Mouse (Mus musculus) MEL (cell line): Measurements from ENCODE around the gene Tspan3.

Source experiments
- CHD2 ChIP-seq: IDR thresholded peaks from 2 replicates; pipeline ENCODE4 v1.6.1; 2011; ENCODE audit warnings: low read length, improper control_type of control experiment
- CTCF ChIP-seq, 3 experiments: IDR thresholded peaks in 2 of 3; conservative IDR thresholded peaks in 1 of 3; 2 replicates each; pipeline ENCODE4 v1.5.1; 2011 to 2012; ENCODE audit warnings: low read length in 3 of 3, low read depth in 2 of 3, mild to moderate bottlenecking in 2 of 3, improper control_type of control experiment in 1 of 3, inconsistent platforms in 1 of 3, mixed read lengths in 1 of 3, moderate library complexity in 1 of 3; ENCODE audit not compliant: control insufficient read depth in 1 of 3, insufficient read depth in 1 of 3, poor library complexity in 1 of 3, severe bottlenecking in 1 of 3
- GABPA ChIP-seq: IDR thresholded peaks from 2 replicates; pipeline ENCODE4 v1.6.1; 2012; ENCODE audit warnings: low read depth, mild to moderate bottlenecking, inconsistent platforms, low read length, improper control_type of control experiment, moderate library complexity
- MXI1 ChIP-seq: IDR thresholded peaks from 2 replicates; pipeline ENCODE4 v1.6.1; 2011; ENCODE audit warnings: mild to moderate bottlenecking, low read depth, low read length, improper control_type of control experiment
- POLR2A ChIP-seq, 2 experiments: IDR thresholded peaks; 2 replicates each; pipeline ENCODE4 v1.6.1; 2011 to 2012; ENCODE audit warnings: low read length in 2 of 2, mild to moderate bottlenecking in 2 of 2, control low read depth in 1 of 2, improper control_type of control experiment in 1 of 2, low read depth in 1 of 2, moderate library complexity in 1 of 2; ENCODE audit not compliant: control insufficient read depth in 1 of 2, insufficient read depth in 1 of 2, poor library complexity in 1 of 2
- RCOR1 ChIP-seq: IDR thresholded peaks from 2 replicates; pipeline ENCODE4 v1.6.1; 2012; ENCODE audit warnings: low read depth, mild to moderate bottlenecking, inconsistent platforms, low read length, improper control_type of control experiment
- SMC3 ChIP-seq: IDR thresholded peaks from 2 replicates; pipeline ENCODE4 v1.6.1; 2011; ENCODE audit warnings: low read depth, low read length, improper control_type of control experiment
- TAL1 ChIP-seq: IDR thresholded peaks from 2 replicates; pipeline ENCODE4 v1.6.1; 2012; ENCODE audit warnings: mild to moderate bottlenecking, inconsistent platforms, low read length, moderate library complexity, mixed read lengths
- USF2 ChIP-seq, 2 experiments: IDR thresholded peaks; 2 replicates each; pipeline ENCODE4 v1.6.1; 2011 to 2012; ENCODE audit warnings: improper control_type of control experiment in 2 of 2, low read length in 2 of 2, borderline replicate concordance in 1 of 2, inconsistent platforms in 1 of 2, low read depth in 1 of 2, mild to moderate bottlenecking in 1 of 2; ENCODE audit not compliant: insufficient read depth in 1 of 2
- ZC3H11A ChIP-seq: IDR thresholded peaks from 2 replicates; pipeline ENCODE4 v1.6.1; 2012; ENCODE audit warnings: low read depth, mild to moderate bottlenecking, inconsistent platforms, low read length, improper control_type of control experiment
- ZKSCAN1 ChIP-seq: IDR thresholded peaks from 2 replicates; pipeline ENCODE4 v1.6.1; 2012; ENCODE audit warnings: low read depth, mild to moderate bottlenecking, inconsistent platforms, low read length, improper control_type of control experiment, moderate library complexity

DNA sequence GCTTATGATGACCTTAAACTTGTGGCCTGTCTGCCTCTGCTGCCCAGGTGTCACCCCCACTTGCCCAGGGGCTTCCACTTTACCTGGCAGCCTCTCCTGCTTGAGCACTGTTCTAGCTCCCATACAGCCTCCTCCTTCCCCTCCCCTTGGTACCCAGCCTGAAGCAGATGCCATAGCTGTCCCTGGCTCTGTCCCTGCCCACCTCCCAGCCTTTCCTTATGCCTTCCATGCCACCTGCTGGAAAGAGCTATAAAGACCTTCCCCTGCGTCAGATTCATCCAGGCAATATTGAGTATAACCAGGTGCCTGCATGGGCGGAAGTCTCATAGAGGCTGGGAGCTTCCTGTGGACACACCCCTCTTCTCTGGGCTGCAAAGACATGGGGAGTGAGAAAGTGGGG lies 45.6 kb downstream of the Tspan3 start:
- TF ChIP-seq TAL1, result no peak
- TF ChIP-seq GABPA, result no peak
- no peak for TF ChIP-seq ZC3H11A
- TF ChIP-seq POLR2A (IDR thresholded peaks at IDR 0.05; ENCODE audit: control insufficient read depth in 1 of 2, insufficient read depth in 1 of 2, low read depth in 1 of 2, low read length in 2 of 2, poor library complexity in 1 of 2), result no peak
- TF ChIP-seq CTCF (IDR thresholded peaks at IDR 0.05 in 2 of 3, conservative IDR thresholded peaks at IDR 0.05 in 1 of 3; ENCODE audit: control insufficient read depth in 1 of 3, insufficient read depth in 1 of 3, low read depth in 2 of 3, low read length in 3 of 3, poor library complexity in 1 of 3, severe bottlenecking in 1 of 3), result no peak
- no peak for TF ChIP-seq CHD2
- TF ChIP-seq ZKSCAN1, result no peak
- no peak for TF ChIP-seq MXI1
- no peak for TF ChIP-seq RCOR1
- TF ChIP-seq USF2 (IDR thresholded peaks at IDR 0.05; ENCODE audit: borderline replicate concordance in 1 of 2, insufficient read depth in 1 of 2, low read depth in 1 of 2, low read length in 2 of 2), result no peak
- no peak for TF ChIP-seq SMC3
